Mouse (Mus musculus) right cerebral cortex, postnatal 10 days (tissue): ENCODE measurements around the gene Znrd1as.

ENCODE experiments used
- DNase-seq, 2 experiments: peaks; one replicate each; pipeline ENCODE4 v3.0.0; 2021; ENCODE audit warnings: low spot score in 2 of 2

Znrd1as gene

GRCm38 (mm10) chr17:36957999-36958743 is at the start of gene Znrd1as, which contains the start of gene Znrd1:
TSS of gene Znrd1as (plus strand) at chr17:36958592.
TSS of gene Znrd1 (minus strand) at chr17:36958559.
- DNase-seq: peak; percentile 97 to 98

DNA sequence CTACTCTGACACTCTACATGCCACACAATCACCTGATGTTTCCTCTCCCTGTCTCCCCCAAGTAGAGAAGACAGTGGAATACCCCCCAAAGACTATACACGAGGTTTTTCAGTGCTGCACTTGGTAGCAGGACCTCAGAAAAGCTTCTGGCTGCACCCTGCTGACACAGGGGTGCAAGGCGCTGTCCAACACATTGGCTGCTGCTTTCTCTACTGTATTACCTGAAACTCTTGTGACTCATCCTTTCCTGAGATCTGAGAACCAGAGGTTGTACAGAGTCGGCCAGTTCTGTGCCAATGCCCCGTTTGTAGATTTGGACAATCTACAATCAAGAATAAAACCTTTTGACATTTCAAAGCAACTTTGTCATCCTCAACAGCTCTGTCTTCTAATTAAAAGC is 48.6 kb upstream of the Znrd1as start:
- DNase-seq: no peak

DNA sequence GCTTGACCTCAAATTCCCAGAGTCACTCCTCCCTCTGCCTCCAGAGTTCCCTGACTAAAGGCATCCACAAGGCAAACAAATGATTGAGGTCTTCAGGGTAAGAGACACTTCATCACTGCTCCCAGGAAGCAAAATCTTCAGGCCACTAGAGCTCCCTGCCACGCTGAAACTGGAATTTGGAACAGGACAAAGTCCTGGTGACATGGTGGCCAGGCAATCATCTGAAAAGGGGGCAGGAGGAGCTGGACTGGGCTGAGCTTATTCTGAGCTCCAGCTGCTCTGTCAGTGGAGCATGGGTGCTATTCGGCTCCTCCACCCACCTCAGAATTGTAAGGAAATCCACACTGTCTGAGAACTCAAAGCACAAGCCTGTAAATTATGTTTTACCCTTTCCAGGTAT is 46.4 kb upstream of the Znrd1as start:
- DNase-seq: no peak

- DNase-seq: peak; percentile 56 to 81
Observed at GRCm38 (mm10) chr17:36914108-36914507, 44.3 kb upstream of the Znrd1as start.

- DNase-seq: peak; percentile 35 to 64
Observed at GRCm38 (mm10) chr17:36915076-36915475, 43.3 kb upstream of the Znrd1as start.

GRCm38 (mm10) chr17:36920239-36920638 is 38.2 kb upstream of the Znrd1as start:
- no peak for DNase-seq

- no peak for DNase-seq
Observed at GRCm38 (mm10) chr17:36922715-36923114, 35.7 kb upstream of the Znrd1as start.

GRCm38 (mm10) chr17:36923491-36923890 is 34.9 kb upstream of the Znrd1as start:
- no peak for DNase-seq

DNA sequence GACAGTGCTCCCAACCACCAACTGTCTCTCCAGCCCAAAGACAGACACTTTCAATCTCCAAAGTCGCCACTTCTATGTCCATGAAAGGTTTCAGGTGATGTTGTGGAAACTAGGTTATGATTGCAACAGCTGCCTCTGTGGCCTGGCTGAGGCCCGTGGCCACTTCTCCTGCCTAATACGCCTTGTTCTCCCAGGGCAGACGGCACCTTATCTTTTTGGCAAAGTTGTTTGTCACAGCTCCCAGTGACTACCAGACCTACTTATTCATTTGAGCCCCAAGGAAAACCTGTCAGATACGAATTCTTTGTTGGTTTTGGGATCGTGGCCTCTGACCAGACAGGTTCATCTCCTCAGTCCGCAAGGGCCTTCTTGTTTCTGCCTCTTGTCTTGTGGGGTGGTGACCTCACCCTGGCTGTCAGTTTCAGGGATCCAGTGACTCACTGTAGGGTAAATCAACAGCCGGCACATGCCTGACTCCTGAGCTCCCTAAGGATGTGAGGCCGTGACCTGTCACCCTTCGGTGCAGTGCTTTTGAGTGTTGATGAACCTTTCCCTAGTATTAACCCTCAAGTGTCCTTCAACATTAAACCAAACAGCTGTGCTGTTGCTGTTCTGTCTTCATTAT is 30.8 kb upstream of the Znrd1as start:
- DNase-seq: no peak

DNA sequence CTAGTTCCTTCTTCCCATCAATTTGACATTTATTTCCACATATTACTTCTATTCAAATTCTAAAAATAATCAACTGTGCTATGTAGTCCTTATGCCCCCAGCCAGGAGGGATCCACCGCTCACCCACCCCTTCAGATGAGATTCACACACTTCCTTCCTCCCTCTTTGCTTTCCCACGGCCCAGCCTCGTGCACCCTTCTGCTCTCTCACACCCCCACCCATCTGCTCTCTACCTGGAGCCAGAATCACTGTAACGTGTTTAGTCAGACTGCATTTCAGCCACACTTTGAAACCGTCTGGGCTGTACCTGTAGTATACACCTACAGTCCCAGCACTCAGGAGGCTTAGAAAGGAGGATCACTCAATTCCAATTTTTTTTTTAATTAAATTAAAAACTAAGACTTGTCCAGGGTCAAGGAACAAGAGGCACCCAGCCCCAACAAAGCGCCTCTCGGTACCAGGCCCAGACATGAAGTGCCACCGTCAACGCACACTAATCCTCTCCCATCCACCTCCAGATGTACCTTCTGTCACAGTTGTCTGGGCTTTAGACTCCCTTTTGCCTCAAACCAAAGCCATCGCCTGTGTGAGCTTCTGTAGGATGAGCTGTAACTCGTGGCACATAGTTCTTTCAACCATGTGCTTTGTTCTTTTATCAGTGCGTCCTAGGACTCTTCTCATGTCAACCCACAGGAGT is 29.0 kb upstream of the Znrd1as start:
- no peak for DNase-seq

GRCm38 (mm10) chr17:36930233-36930632 is 28.2 kb upstream of the Znrd1as start:
- DNase-seq: no peak

GRCm38 (mm10) chr17:36931130-36931529 is 27.3 kb upstream of the Znrd1as start:
- DNase-seq: no peak

GRCm38 (mm10) chr17:36931806-36932205 is 26.6 kb upstream of the Znrd1as start:
- DNase-seq: no peak

- no peak for DNase-seq
Observed at GRCm38 (mm10) chr17:36938056-36938455, 20.3 kb upstream of the Znrd1as start.

DNA sequence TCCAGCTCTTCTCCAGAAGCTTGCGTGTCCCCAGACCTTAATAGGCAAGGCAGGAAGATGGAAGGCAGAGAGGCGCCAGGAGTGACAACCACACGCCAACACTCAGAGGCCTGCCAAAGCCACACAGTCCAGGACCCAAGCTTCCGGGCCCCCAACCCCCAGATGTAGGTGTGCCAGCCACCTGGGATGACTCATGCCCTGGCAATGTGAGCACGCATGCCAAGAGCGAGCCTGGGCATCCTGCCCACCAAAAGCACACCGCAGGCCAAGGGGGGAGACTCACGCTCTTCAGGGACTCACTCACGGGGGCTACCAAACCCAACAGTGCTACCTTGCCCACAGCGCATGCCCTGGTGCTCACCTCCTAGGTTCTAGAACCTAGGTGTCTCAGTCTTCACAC is 16.0 kb upstream of the Znrd1as start:
- no peak for DNase-seq

GRCm38 (mm10) chr17:36942791-36943471 is 15.5 kb upstream of the Znrd1as start, which contains the start of gene Rnf39:
TSS of gene Rnf39 (plus strand) at chr17:36942918.
- peak in 1 of 2 experiments; percentile 32 for DNase-seq

DNA sequence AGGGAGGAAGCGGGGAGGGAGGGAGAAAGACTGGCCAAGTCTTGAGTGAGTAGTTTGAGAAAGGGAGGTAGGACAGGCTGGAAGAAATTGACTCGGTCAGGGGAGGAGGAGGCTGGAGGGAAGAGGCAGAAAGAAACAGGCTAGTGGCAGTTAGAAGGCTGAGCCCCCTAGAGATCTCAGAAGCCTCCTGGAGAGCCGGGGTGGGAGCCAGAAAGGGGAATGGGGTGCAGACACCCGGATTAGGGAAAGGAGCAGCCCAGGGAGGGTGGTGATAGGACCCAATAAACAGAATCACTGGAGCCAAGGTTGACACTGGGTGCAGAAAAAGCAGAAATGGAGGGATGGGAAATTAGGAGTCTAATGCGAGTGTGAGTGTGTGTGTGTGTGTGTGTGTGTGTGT is 14.7 kb upstream of the Znrd1as start:
- DNase-seq: no peak

- DNase-seq: no peak
Observed at GRCm38 (mm10) chr17:36944121-36944775, 14.1 kb upstream of the Znrd1as start.

DNA sequence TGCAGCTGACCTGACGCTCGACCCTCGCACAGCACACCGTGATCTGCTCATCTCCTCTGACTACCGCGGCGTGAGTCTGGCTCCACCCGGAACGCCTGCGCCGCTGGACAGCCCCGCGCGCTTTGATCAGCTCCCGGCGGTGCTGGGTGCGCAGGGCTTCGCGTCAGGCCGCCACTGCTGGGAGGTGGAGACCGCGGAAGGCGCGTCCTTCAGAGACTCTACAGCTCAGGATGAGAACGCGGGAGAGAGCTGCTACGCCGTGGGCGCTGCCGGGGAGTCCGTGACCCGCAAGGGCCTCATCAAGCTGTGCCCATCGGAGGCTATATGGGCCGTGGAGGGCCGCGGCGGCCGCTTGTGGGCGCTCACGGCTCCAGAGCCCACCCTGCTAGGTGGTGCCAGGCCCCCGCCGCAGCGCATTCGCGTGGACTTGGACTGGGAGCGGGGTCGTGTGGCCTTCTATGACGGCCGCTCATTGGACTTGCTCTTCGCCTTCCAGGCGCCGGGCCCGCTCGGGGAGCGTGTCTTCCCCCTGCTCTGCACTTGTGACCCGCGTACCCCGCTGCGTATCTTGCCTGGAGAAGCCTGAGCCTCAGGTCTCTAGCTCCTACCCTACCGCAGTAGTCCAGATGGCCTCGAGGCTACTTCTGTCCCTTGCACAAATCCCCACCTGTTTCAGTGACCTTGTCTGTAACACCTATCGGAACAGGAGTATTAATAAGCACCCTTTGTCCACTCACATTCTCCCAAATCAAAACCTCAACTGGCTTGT is 11.2 kb upstream of the Znrd1as start:
- peak; percentile 72 for DNase-seq

GRCm38 (mm10) chr17:36948286-36948685 is 10.1 kb upstream of the Znrd1as start:
- no peak for DNase-seq

DNA sequence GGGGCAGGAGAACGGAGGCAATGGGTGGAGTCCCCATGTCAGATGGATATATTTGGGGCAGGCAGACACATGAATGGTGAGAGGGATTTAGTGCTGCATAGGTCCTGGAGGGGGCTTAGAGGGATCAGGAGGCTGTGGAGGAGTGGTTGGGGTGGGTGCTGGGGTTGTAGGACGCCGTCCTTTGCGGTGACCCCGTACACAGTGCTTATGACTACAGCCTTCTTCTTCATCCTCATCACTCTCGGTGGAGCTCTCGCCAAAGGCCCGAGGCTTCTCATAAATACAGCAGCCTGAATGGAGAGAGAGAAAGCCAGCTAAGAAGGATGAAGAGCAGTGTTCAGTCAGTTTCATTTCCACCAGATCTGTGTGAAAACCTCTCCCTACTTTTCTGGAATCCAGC is 9.1 kb upstream of the Znrd1as start:
- DNase-seq: no peak
